Mouse (Mus musculus) testis, postnatal 14 days (tissue): ENCODE results near the gene C1qtnf9.

Experiments used
- DNase-seq: peaks from one replicate; pipeline ENCODE4 v3.0.0; 2021; ENCODE audit warnings: low spot score

The C1qtnf9 gene

DNA sequence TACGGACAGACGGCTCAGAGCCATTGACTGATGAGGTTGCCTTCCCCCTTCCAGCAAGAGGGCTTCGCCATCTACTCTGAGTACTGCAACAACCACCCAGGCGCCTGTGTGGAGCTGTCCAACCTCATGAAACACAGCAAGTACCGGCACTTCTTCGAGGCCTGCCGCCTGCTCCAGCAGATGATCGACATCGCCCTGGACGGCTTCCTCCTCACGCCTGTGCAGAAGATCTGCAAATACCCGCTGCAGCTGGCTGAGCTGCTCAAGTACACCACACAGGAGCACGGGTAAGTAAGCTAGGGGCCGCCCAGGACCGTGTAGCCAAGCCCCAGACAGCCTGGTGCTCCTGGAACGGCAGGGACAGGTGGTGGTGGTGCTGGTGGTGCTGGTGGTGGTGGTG lies 16.4 kb upstream of the C1qtnf9 start:
- DNase-seq = no peak

DNA sequence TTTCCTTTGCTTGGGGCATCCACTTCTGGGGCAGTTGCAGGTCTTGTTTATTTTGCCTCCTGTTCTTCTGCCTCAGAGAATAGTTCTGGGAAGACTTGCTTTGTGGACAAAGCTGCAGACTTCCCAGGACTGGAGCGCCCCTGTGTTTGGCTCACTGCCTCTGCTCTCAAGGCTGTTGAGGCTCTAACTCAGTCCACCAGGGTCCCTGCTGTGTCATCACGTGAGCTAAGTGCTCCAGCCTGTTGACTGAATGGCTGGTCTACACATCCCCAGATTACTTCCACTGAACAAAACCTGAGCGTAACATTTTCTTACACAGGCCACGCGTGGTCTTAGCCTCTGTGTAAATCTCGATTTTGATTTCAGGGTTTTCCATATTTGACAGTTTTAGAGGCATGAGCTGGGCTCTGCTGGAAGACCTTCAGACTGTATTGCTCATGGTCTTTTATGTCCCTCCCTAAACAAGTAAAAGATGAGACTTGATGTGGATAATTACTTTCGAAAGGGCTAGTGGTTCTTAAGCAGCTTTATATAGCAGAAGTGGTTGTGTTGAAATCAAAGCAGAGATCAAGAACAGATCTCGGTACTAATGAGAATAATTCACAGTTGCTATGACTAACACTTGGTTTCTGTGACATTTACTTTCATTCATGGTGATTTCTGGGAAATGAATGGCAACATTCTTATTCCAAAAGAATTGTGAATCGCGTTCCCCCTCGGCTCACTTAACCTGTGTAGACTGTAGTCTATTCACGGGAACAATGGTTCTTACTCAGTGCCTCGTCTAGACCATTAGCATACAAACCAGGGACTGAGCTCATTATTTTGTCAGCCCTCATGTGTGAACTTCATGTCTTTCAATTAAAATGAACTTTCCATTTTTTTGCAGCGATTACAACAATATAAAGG lies 14.8 kb upstream of the C1qtnf9 start:
- no peak for DNase-seq

DNA sequence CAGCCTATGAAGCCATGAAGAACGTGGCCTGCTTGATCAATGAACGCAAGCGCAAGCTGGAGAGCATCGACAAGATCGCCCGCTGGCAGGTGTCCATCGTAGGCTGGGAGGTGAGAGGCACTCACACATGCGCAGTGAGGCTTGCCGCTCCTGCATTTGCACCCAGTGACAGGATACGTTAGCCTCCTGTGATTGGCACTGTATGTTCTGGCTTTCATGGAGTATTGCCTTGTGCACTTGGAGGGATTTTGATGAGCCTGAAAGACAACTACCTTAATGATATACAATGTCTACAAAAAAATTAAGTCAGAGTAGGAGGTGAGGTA lies 14.2 kb upstream of the C1qtnf9 start:
- DNase-seq = no peak

GRCm38 (mm10) chr14:60754656-60755055 lies 13.3 kb upstream of the C1qtnf9 start:
- DNase-seq = no peak

DNA sequence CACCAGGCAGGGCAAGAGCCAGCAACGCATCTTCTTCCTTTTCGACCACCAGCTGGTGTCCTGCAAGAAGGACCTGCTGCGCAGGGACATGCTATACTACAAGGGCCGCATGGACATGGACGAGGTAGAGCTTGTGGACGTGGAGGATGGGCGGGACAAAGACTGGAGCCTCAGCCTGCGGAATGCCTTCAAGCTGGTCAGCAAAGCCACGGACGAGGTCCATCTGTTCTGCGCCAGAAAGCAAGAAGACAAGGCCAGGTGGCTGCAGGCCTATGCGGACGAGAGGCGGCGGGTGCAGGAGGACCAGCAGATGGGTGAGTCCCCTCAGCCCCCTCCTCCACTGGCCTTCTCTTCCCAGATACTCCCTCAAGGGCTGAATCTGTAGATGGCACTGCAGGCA lies 11.7 kb upstream of the C1qtnf9 start:
- DNase-seq = no peak

GRCm38 (mm10) chr14:60757265-60757664 lies 10.7 kb upstream of the C1qtnf9 start:
- DNase-seq = no peak

DNA sequence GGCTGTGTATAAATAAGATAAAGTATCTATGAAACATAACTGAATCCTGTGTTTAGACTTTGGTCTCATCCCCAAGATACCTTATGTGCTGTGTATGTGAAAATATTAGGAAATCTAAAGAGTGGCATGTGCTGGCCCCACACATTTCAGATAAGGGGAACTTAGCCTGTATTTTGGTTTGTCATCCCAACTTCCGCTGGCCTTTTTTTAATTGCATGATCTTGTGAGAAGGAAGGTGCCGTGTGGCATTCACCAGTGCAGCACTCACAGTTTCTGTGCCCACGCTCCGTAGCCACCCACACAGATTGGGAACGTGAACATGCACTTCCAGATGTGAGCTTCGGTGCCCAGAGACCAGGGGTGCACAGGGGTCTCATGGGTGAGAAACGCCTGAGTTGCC lies 10.2 kb upstream of the C1qtnf9 start:
- DNase-seq = no peak

DNA sequence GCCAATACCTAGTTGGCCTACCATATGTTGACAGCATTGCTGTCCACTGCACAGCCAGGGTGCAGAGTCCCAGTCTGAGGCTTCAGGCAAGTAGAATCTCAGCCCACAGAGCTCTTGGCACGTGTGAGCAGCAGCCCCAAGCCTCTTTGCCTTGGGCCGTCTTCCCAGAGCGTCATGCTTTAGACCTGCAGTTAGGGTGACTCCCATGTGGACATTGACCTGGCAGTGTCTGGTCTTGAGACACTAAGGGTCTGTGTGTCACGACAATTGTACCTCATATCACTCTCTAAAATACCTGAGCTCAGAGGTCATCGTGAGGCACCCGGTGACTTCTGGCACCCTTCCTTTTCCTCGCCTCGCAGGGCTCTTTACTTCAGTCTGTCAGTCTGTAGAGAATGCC lies 8.8 kb upstream of the C1qtnf9 start:
- no peak for DNase-seq

- no peak for DNase-seq
Measured at GRCm38 (mm10) chr14:60761801-60762200, 6.1 kb upstream of the C1qtnf9 start.

DNA sequence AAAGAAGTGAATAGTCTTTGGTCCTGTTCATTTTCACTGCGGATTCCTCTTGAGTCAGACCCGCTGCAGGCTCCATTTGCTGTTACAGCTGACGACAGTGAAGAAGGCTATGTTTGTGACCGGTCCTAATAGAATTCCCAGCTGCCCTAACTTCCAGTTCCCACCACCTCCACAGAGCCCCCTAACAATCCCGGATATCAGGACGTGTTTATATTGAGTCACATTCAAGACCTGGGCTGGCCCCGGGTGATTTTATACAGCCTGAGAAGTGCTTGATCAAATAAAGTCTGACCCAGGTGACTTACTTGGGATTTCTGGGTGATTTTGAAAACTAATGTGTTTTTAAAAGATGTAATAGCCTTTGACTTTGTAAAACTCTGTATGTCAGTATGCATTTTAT lies 5.2 kb upstream of the C1qtnf9 start:
- DNase-seq = no peak

DNA sequence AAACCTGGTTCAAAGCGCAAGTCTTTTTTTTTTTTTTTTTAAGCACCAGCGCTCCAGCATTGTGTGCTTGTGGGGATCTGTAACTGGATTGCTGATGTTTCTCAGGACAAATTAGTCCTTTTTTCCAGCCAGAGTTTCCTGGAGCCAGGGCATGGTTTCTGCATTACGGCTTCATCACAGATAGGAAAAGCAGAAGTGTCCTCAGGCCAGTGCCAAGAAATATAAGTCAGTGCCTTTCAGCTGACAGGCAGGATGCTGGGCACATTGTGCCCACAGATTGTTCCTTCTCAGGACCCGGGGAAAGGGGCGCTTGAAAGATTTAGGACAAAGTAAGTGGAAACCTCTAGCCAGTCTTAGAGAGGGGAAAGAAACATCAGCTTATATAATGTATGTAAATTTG lies 4.2 kb upstream of the C1qtnf9 start:
- no peak for DNase-seq

DNA sequence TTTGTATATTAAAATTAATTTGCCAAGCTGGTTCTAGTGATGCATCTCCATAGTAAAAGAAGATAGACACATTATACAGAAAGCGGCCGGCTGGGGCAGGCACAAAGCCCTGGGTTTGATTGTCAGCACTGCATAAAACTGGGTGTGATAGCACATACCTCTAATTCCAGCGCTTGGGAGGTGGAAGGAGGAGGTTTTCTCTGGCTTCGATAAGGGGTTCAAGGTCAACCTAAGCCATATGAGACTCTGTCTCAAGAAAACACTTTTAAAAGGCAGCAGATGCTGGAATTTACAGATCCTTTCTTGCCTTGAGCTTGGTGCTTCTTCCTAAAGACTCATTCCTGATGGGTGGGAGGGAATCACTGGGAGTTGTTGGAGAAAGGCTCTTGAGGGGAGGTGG lies 3.4 kb upstream of the C1qtnf9 start:
- no peak for DNase-seq

GRCm38 (mm10) chr14:60765025-60765424 lies 2.9 kb upstream of the C1qtnf9 start:
- DNase-seq = no peak

- no peak for DNase-seq
Measured at GRCm38 (mm10) chr14:60769340-60769739, 1.4 kb downstream of the C1qtnf9 start.

GRCm38 (mm10) chr14:60770594-60770993 lies 2.7 kb downstream of the C1qtnf9 start:
- no peak for DNase-seq

DNA sequence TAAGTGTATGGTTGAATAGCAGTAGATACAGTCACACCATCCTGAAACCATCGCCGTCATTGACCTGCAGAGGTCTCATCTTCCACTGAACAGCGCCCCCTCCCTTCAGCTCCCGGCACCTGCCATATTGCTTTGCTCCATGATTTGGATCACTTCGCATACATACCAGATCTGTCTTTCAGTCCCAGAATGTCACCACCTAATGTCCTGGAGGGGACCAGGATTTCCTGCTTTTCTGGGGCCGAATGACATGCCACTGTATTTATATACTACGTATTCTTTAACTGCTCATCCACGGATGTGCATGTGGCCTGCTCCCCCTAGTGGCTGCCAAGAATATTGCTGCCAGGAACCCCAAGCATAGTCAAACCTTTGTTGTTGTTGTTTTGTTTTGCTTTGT lies 3.1 kb downstream of the C1qtnf9 start:
- DNase-seq = peak; percentile 44

GRCm38 (mm10) chr14:60773476-60773875 lies 5.5 kb downstream of the C1qtnf9 start:
- no peak for DNase-seq

GRCm38 (mm10) chr14:60776521-60776920 lies 8.6 kb downstream of the C1qtnf9 start:
- DNase-seq = no peak

DNA sequence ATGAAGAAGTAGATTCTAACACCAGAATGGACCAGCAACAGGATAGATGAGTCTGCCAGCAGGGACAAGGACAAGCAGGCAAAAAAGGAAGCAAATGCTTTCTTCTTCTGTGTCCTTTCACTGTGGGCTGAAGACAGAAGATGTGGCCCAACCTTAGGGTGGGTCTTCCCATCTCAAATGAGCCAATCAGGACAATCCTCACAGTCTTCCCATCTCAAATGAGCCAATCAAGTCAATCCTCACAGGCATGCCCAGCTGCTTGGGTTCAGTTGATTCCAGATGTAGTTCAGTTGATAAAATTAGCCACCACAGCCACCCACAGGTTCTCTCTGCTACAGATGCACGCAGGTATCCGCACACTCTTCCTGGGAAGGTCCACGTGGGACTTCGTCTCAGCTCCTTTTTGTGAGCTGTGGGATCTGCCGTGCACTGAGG lies 9.6 kb downstream of the C1qtnf9 start:
- no peak for DNase-seq

DNA sequence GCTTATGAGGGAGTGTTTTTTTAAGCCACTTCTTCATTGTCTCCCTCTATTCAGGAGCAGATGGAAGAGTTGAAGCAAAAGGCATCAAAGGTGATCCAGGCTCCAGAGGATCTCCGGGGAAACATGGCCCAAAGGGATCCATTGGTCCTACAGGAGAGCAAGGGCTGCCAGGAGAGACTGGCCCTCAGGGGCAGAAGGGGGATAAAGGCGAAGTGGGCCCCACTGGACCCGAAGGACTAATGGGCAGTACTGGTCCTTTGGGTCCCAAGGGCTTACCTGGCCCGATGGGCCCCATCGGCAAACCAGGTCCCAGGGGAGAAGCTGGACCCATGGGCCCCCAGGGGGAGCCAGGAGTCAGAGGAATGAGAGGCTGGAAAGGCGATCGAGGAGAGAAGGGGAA lies 11.3 kb downstream of the C1qtnf9 start:
- DNase-seq = no peak

DNA sequence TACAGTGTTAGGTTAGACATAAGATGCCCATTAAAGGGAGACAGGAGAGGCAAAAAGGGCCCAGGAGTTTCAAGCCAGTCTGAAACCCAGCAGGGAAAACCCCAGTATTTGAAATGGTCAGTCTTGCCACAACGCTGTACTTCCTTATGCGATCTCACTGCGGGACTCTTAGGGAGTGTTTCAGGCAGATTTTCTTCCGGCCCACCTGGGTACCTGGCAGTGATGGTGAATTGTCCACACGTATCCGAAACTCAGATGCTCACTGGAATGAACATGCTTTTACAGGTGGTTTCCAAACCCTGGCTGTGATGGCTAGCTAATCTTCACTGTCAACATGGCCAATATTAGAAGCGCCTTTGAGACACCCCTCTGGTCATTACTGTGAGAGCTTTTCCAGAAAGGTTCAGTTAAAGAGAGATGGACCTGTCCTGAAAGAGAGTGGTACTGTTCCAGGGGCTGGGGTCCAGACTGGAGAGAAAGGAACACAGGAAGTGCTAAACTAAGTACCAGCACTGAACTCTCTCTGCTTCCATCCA lies 14.3 kb downstream of the C1qtnf9 start:
- DNase-seq = no peak

GRCm38 (mm10) chr14:60783196-60783595 lies 15.3 kb downstream of the C1qtnf9 start:
- no peak for DNase-seq

GRCm38 (mm10) chr14:60784427-60785315 lies 16.7 kb downstream of the C1qtnf9 start, which contains the start of gene Mipep:
Mipep (plus strand) TSS chr14:60784573.
- peak; percentile 87 for DNase-seq
